Mouse (Mus musculus): ENCODE results near the gene Ubash3b. TPM values are rescaled to one million over a fixed set of nuclear protein-coding genes. Genes with fewer than 3 reads are reported as not detected.

Ubash3b gene
- total RNA-seq, 2 experiments from 2014 or later = 15.1 to 21.6 TPM

DNA sequence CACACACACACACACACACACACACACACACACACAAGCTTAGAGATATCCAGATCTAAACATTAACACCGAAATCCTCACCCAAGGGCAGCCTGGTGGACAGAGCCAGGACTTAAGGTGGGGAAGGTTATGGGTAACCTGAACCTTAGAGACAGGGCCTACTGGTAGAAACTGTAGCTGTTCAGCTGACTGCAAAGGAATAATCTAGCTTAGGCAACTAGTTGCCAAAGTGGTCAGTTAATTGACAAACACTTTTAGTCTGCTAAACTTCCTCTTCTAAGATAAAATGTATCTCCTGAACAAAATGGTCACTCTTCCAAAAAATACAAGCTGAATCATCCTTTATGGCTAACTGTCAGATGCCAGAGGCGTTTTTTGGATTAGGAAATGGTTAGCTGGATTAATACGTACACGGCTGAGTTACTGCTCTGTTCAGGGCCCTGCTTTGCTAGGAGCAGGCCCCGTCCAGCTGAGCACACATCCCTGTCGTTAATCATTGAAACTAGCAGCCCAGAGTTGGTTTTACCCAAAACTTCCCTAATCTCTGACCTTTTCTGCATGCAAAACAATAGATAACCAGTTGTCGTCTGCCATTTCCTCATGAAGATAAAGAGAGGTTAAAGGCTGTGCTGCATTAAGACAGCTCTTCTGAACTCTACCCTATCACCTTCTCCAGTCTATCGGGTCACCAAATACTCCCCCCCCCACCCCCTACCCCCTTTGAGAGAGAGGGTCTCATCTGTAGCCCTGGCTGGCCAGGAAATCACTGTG lies 102.5 kb downstream of the Ubash3b start:
- peak; percentile 67 for ATAC-seq (ENCODE audit: poor library complexity, severe bottlenecking)

GRCm38 (mm10) chr9:41054166-41054565 lies 107.3 kb downstream of the Ubash3b start:
- ATAC-seq (ENCODE audit: poor library complexity, severe bottlenecking) = no peak

- ATAC-seq (ENCODE audit: poor library complexity, severe bottlenecking) = no peak
Measured at GRCm38 (mm10) chr9:41053478-41053877, 108.0 kb downstream of the Ubash3b start.

- ATAC-seq (ENCODE audit: poor library complexity, severe bottlenecking) = peak; percentile 16; the same call in 1 of the 2 replicates
Measured at GRCm38 (mm10) chr9:41051080-41051932, 110.2 kb downstream of the Ubash3b start.

DNA sequence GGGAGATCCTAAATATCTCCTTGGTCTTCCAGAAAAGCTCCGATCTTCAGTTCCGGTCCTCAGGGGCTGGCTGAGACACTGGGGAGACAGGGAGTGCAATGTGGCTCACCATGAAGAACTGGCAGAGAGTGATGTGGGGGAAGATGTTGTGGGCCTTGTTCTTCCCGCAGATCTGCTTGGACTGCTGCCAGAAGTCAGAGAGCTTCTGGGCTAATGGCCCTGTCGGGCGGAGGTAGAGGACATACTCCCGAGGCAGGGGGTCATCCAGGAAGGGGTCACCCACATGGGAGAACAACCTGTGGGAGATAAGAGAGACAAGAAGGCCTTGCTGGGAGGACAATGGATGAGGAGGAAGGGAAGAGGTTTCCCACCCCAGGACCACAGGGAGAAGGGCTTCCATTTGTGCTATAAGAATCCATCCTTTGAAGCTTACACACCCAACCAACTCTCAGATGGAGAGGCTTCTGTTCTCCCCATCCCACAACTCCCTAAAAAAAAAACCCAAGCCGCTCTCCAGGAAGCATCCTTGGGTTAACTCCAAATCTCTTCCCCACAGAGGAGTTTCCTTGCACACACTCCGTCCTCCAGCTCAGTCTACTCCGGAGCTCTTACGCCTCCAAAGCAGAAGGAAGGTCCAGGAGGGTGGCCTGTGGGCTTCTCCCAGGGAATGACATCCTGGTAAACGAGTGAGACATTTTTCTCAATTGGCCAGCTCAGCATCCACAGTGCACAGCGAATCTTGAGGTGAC lies 111.0 kb downstream of the Ubash3b start:
- ATAC-seq (ENCODE audit: poor library complexity, severe bottlenecking) = no peak

GRCm38 (mm10) chr9:41049282-41049681 lies 112.2 kb downstream of the Ubash3b start:
- ATAC-seq (ENCODE audit: poor library complexity, severe bottlenecking) = 0 out of 2 replicates have a peak, but pooled peaks have one; percentile 26

DNA sequence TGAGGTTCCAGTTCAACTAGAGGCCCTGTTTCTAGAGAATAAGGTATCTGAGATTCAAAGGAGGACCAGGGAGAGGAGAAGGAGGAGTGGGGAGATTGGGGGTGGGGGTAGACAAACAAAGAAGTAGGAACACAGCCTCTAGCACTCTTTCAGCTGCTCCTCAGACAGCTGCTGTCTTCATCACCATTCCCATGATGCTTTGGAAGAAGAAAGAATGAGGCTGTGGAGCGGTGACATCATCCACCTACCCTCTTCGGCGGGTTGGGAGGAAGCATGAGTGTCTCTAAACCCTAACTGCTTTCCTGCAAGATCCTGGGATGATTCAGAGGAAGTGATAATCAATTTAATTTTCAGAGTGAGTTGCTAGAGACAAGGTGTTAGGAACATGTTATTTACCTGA lies 112.7 kb downstream of the Ubash3b start:
- ATAC-seq (ENCODE audit: poor library complexity, severe bottlenecking) = no peak

- ATAC-seq (ENCODE audit: poor library complexity, severe bottlenecking) = no peak
Measured at GRCm38 (mm10) chr9:41048216-41048615, 113.3 kb downstream of the Ubash3b start.

DNA sequence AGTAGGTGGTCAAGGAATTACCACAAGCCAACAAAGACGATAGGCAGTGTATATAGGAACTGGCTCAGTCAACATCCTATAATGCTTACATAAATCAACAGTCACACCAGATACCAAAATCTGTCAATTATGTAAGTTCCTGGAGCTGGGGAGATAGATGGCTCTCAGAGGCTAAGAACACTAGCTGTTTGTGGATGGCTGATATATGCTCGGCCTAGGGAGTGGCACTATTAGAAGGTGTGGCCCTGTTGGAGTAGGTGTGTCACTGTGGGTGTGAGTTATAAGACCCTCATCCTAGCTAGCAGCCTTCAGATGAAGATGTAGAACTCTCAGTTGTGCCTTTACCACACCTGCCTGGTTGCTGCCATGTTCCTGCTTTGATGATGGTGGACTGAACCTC lies 113.8 kb downstream of the Ubash3b start:
- ATAC-seq (ENCODE audit: poor library complexity, severe bottlenecking) = no peak

- ATAC-seq (ENCODE audit: poor library complexity, severe bottlenecking) = peak; percentile 81
Measured at GRCm38 (mm10) chr9:41044626-41045025, 116.9 kb downstream of the Ubash3b start.

GRCm38 (mm10) chr9:41043641-41044040 lies 117.9 kb downstream of the Ubash3b start:
- ATAC-seq (ENCODE audit: poor library complexity, severe bottlenecking) = no peak

- ATAC-seq (ENCODE audit: poor library complexity, severe bottlenecking) = no peak
Measured at GRCm38 (mm10) chr9:41041404-41041803, 120.1 kb downstream of the Ubash3b start.

- ATAC-seq (ENCODE audit: poor library complexity, severe bottlenecking) = no peak
Measured at GRCm38 (mm10) chr9:41038150-41038664, 123.3 kb downstream of the Ubash3b start.

DNA sequence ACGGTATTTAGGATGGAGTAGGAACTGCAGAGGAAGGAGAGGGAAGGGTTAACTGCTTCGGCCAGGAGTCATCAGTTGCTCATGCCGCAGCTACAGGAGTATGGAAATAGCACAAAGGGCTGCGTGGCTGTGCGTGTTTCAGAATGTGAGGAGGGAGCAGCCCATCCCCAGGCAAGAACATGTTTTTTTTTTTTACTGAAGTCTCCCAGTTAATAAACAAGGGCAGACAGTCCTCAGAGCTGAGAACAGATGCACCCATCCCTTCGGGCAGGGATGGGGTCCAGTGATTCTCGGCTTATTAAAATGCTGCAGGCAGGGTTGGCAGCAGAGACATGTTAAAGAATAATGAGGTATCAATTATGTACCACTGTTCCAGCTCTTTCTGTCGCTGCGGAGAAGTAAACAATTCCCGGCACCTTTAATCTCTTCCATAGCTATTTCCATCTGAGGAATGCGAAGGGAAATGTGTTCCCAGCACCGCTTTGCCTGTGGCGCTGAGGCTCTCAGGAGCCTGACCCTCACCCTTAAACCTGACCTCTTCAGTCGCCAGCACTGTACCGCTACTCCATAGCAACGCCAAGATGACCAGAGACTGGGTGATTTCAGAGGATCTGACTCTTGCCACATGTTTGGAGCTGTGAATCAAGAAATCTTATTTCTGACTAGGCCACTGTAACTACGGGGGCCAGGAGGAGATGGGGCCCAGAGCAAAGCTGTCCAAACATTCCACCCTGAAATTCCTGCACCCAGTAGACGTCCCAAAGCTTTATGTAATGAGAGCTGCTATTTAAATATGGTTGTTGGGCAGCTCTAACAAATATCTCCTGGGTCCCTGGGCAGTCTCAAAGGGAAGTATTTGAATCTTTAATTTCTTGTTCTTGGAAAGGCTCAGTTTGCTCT lies 129.7 kb downstream of the Ubash3b start:
- ATAC-seq (ENCODE audit: poor library complexity, severe bottlenecking) = no peak

GRCm38 (mm10) chr9:41029827-41030226 lies 131.7 kb downstream of the Ubash3b start:
- no peak for ATAC-seq (ENCODE audit: poor library complexity, severe bottlenecking)

DNA sequence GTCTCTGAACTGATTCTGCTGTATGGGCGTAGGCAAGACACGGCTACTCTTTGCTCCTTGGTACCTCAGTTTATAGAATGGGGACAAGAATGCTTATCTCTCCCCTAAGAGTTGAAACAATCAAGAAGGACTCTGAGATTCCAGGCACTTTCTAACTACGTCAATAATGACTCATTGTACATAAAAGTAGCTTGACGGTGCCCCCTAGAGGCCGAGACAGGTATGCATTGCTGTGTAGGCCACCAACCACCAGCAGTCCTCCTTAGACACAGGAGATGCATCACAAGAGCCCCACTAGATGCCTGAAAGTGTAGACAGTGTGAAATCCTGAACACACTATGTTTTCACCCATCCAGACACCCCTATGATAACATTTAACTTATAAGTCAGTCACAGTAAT lies 133.0 kb downstream of the Ubash3b start:
- peak; percentile 82 for ATAC-seq (ENCODE audit: poor library complexity, severe bottlenecking)

DNA sequence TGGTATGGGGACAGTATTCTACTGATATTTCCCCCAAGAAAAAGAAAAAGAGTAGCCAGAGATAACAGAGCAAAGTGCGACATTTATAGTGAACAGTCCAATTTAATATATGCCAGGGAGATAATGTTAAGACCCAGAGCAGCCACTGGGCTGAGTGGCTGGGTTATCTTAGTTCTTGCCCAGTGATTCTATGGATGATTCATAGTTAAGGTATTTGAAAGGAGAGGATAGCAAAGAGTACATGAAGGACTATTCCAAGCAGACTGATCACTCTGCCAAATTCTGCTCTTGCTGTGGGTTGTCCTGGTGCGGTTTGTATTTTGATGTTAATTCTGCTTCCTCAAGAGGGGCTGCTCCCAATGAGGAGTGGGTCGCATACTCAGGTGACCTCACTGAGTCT lies 139.8 kb downstream of the Ubash3b start:
- no peak for ATAC-seq (ENCODE audit: poor library complexity, severe bottlenecking)

DNA sequence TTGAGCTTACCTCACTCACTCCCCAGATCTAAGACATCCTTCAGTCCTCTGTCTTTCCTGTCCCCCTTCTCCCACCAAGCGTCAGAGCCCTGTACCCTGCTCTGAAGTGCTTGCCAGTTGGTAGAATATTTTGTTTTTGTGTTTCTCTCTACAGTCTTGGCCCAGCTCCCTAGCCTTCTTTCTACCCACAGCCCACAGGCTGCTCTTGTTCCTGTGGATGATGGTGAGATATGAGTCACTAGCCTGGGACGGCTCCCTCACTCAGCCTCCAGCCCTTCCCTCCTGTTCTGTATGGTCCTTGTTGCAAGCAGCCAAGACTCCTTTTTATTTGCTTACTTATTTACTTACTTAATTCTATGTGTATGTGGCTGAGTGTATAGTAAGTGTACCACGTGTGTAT lies 141.0 kb downstream of the Ubash3b start:
- ATAC-seq (ENCODE audit: poor library complexity, severe bottlenecking) = no peak

GRCm38 (mm10) chr9:41014512-41014911 lies 147.0 kb downstream of the Ubash3b start:
- no peak for ATAC-seq (ENCODE audit: poor library complexity, severe bottlenecking)

GRCm38 (mm10) chr9:41012456-41012855 lies 149.0 kb downstream of the Ubash3b start:
- no peak for ATAC-seq (ENCODE audit: poor library complexity, severe bottlenecking)
